Mouse (Mus musculus): Measurements from ENCODE around the gene Alx3.

DNA sequence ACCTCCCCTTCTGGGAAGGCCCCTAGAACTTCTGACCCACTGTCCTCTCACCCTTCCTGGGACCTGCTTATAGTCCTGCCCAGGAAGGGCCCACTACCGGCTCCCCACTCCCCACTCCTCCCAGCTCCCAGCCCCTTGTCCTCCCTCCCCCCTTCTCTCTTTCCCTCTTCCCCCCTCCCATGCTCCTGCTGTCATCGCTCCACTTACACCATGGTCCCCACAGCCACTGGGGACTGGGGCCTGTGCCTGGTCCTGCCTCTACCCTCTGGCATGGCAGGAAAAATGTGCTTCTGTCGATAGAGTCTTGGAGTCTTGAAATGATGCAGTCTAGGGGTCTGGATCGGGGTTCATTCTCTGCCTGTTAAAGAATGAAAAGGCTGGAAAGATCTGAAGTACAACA, 31.0 kb upstream of the Alx3 start:
- TF ChIP-seq EP300 (IDR thresholded peaks at IDR 0.05; ENCODE audit: low read depth), result no peak
- TF ChIP-seq CTCF (IDR thresholded peaks at IDR 0.05; ENCODE audit: low read depth), result no peak
